Mouse (Mus musculus): Measurements from ENCODE around the gene Gtf2ird2. TPM values are rescaled to one million over a fixed set of nuclear protein-coding genes. Genes with fewer than 3 reads are reported as not detected.
A peak's percentile ranks its signal among the peaks of the same experiment; 100 is the strongest.

Gene Gtf2ird2
- total RNA-seq, 2 experiments from 2014 or later = 14.5 to 15.4 TPM

DNA sequence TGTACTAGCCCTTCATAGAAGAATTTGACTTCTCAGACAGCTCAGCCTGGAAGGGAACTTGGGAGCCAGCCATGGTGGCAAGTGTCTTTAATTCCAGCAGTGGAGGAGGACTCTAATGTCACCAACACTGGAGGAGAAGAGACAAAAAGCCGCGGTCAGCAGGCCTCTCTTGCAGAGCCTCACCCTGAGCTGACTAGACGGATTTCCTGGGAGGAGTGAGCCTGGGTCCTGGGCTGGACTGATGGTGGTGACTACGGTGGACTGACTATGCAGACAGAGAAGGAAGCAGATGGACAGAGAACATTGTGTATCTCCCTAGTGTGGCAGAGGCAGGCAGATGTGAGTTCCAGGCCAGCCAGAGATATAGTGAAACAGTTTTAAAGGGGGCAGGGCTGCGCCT is 47.6 kb downstream of the Gtf2ird2 start:
- intact Hi-C loops (cut with DNase I) = no loop called here
- DNase-seq (ENCODE audit: low spot score in 2 of 2) = peak; percentile 48 to 55

DNA sequence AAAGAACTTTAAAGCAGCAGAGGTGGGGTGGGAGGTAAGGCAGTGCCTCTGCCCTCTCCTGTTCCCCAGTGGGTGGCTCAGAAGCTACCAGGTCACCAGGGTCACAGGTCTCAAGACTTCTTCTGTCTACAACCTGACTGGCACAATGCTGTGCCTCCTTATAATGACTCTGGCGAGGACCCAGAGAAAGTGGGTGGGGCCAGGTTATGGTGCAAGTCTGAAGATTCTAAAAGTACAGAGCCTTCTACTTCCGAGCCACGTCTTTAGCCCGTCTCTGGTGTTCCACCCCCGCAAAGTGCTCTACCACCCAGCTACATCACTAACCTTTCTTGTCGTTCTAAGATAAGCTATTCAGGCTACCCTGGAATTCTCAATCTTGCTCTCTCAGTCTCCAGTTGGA is 48.3 kb downstream of the Gtf2ird2 start:
- intact Hi-C loops (cut with DNase I) = no loop called here
- DNase-seq (ENCODE audit: low spot score in 2 of 2) = no peak

GRCm38 (mm10) chr5:134232568-134232967 is 48.7 kb downstream of the Gtf2ird2 start:
- DNase-seq (ENCODE audit: low spot score in 2 of 2) = no peak
- intact Hi-C loops (cut with DNase I) = no loop called here

- intact Hi-C loops (cut with DNase I) = no loop called here
- no peak for DNase-seq (ENCODE audit: low spot score in 2 of 2)
Observed at GRCm38 (mm10) chr5:134233244-134233651, 49.4 kb downstream of the Gtf2ird2 start.

- no peak for DNase-seq (ENCODE audit: low spot score in 2 of 2)
- intact Hi-C loops (cut with DNase I) = no loop called here
Observed at GRCm38 (mm10) chr5:134234205-134234604, 50.4 kb downstream of the Gtf2ird2 start.

GRCm38 (mm10) chr5:134235111-134235510 is 51.3 kb downstream of the Gtf2ird2 start:
- peak; percentile 76 to 86 for DNase-seq (ENCODE audit: low spot score in 2 of 2)
- intact Hi-C loops (cut with DNase I) = no loop called here

DNA sequence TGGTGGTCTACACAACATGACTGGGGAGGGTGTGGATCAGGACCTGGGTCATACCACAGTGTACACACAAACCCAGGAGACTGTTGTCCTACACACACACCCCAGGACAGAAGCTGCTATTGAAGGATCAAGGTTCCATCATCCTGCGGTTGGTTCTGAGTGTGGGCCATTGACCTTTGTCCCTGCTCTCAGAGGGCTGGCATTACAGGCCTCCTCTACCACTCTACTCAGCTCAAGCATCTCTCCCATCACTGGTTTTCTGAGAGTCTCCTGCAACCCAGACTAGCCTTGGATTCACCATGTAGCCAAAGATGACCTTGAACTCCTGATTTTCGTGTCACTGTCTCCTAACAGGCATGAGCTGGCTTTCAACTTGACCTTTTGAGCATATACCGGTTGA is 52.4 kb downstream of the Gtf2ird2 start:
- intact Hi-C loops (cut with DNase I) = no loop called here
- DNase-seq (ENCODE audit: low spot score in 2 of 2) = no peak

DNA sequence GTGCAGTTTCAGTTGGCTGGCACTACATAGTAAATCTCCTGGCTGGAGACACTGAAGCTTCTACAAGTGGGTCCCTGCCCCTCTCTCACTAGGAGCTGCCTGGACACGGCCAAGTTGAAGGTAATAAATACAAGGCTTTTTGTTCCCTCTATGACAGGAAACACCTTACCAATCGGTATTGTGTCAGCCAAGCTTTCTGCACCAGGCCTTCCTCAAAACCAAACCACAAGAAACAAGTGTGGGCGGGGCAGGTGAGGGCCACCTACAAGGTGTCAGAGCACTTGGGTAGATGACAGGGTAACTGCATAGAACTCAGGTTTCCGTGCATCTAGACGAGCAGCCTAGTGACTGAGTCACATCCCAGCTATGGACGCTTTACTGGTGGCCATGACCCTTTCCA is 53.0 kb downstream of the Gtf2ird2 start:
- intact Hi-C loops (cut with DNase I) = no loop called here
- no peak for DNase-seq (ENCODE audit: low spot score in 2 of 2)

DNA sequence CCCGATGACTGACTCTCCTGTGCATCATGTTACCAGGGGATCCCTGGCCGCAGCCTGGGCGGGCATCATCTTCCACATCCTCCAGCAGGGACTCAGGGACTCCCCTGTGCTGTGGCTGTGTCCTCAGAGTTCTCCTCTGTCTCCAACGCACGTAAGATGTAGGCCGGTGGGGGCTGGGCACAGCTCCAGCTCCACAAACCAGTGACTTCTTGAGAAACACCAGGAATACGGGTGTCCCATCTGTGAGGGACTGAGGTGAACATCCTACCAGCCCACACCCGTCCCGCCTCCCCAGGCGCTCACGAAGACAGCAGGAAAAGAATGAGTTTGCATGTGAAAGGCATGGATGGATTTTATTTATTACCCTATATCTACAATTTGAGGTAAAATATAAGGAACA is 53.7 kb downstream of the Gtf2ird2 start:
- intact Hi-C loops (cut with DNase I) = no loop called here
- peak in 1 of 2 experiments; percentile 50 for DNase-seq (ENCODE audit: low spot score in 2 of 2)

- intact Hi-C loops (cut with DNase I) = no loop called here
- DNase-seq (ENCODE audit: low spot score in 2 of 2) = peak in 1 of 2 experiments; percentile 48
Observed at GRCm38 (mm10) chr5:134237936-134238760, 54.3 kb downstream of the Gtf2ird2 start.

DNA sequence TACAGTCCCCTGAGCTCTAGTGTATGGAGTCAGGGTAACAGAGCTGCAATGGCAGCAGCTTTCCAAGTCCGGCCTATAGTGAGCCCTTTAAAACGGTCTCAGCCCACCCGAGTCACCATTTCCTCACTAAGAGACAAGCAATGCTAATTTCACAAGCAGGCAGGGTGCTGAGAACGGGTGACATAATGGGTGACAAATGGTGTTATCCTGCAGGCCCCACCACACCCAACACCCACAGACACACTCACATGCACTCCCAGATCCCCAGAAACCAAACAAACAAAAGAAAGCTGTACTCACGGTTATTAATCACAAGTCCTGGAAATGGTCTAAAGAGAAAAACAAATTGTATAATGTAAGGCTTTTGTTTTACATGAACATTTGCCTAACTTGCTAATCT is 58.0 kb downstream of the Gtf2ird2 start:
- no peak for DNase-seq (ENCODE audit: low spot score in 2 of 2)
- intact Hi-C loops (cut with DNase I) = no loop called here

- no peak for DNase-seq (ENCODE audit: low spot score in 2 of 2)
- intact Hi-C loops (cut with DNase I) = no loop called here
Observed at GRCm38 (mm10) chr5:134243661-134244436, 60.0 kb downstream of the Gtf2ird2 start.

DNA sequence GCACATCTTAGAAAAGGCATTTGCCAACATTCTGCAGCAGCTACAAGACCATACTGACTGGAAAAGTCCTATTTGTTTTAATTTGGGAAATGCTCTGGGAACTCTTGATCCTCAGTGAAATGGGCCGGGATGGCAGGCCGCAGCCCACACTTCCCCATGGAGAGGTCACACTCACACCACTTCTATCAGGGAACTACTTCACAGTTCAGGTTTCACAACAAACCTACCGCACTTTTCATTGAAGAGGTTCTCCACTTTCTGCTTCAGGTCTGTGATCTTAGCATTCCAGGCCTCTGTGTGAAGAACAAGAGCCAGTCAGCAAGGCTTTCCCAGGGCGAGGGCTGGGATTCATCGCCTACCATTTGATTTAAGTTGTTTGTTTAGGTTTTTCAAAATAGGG is 61.1 kb downstream of the Gtf2ird2 start:
- intact Hi-C loops (cut with DNase I) = no loop called here
- no peak for DNase-seq (ENCODE audit: low spot score in 2 of 2)

- intact Hi-C loops (cut with DNase I) = no loop called here
- no peak for DNase-seq (ENCODE audit: low spot score in 2 of 2)
Observed at GRCm38 (mm10) chr5:134246146-134246545, 62.3 kb downstream of the Gtf2ird2 start.

GRCm38 (mm10) chr5:134248608-134249244 is 64.9 kb downstream of the Gtf2ird2 start:
- DNase-seq (ENCODE audit: low spot score in 2 of 2) = no peak
- intact Hi-C loops (cut with DNase I) = no loop called here

DNA sequence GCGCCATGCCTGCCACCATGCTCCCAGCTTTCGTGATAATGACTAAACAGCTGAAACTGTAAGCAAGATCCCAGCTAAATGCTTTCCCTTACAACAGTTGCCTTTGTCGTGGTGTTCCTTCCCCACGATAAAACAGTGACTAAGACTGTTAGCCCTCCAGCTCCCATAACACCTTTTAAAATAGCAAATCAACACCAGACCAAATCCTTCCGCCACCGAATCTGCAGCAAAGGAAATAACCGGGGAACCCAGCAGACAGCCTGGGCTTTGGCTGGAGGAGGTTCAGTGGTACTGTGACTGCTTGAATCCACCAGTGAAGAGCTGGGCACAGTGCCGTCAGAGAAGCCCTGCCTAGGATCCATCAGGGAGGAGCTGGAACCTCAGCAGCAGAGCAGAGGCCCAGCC is 65.4 kb downstream of the Gtf2ird2 start:
- peak; percentile 33 to 57 for DNase-seq (ENCODE audit: low spot score in 2 of 2)
- intact Hi-C loops (cut with DNase I) = no loop called here

GRCm38 (mm10) chr5:134250601-134251000 is 66.8 kb downstream of the Gtf2ird2 start:
- DNase-seq (ENCODE audit: low spot score in 2 of 2) = no peak
- intact Hi-C loops (cut with DNase I) = loop anchor here (10.0 kb wide), 1 partner anchor 94 kb away; no protein-coding TSS in a partner anchor

- intact Hi-C loops (cut with DNase I) = loop anchor here (10.0 kb wide), 1 partner anchor 94 kb away; no protein-coding TSS in a partner anchor
- DNase-seq (ENCODE audit: low spot score in 2 of 2) = no peak
Observed at GRCm38 (mm10) chr5:134251083-134251482, 67.3 kb downstream of the Gtf2ird2 start.

DNA sequence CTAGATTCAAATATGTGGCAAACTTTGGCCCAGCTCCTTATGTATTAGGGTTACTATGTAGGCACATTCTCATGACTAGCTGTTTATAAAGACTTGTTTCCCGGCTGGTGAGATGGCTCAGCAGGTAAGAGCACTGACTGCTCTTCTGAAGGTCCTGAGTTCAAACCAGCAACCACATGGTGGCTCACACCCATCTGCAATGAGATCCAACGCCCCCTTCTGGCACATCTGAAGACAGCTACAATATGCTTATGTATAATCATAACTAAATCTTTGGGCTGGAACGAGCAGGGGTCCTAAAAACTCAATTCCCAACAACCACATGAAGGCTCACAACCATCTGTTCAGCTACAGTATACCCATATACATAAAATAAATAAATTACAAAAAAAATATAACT is 70.0 kb downstream of the Gtf2ird2 start:
- intact Hi-C loops (cut with DNase I) = loop anchor here (10.0 kb wide), 1 partner anchor 91 kb away; no protein-coding TSS in a partner anchor
- DNase-seq (ENCODE audit: low spot score in 2 of 2) = no peak

GRCm38 (mm10) chr5:134255294-134255693 is 71.5 kb downstream of the Gtf2ird2 start:
- peak; percentile 49 to 62 for DNase-seq (ENCODE audit: low spot score in 2 of 2)
- intact Hi-C loops (cut with DNase I) = loop anchor here (10.0 kb wide), 1 partner anchor 90 kb away; no protein-coding TSS in a partner anchor

Data from left cerebral cortex, postnatal 14 days (tissue).